Mouse (Mus musculus) left cerebral cortex, postnatal 14 days (tissue): ENCODE data around the gene Nmt2. TPM values are rescaled to one million over a fixed set of nuclear protein-coding genes. Genes with fewer than 3 reads are reported as not detected.

ENCODE experiments used
- DNase-seq, 2 experiments: peaks; one replicate each; pipeline ENCODE4 v3.0.0; 2021 to 2022; ENCODE audit warnings: low spot score in 2 of 2, mixed read lengths in 1 of 2
- intact Hi-C: fragments of 180-260 bp; cut with DNase I; formaldehyde crosslinking; loops from one replicate; pipeline ENCODE4 v1.15.1; 2025
- long read RNA-seq, 2 experiments: library from polyadenylated mRNA; stranded (forward); transcript quantifications; one replicate each; pipeline ENCODE4 v2.0.0; 2021
- total RNA-seq, 2 experiments: library from RNA; stranded (reverse); gene quantifications; 2 replicates each; pipeline ENCODE4 v1.2.3; 2021

Nmt2 gene
- total RNA-seq = 10 to 100 TPM; 78.6 to 80.2 TPM
- long read RNA-seq, experiment 1, transcript Nmt2-203 (12 exons, 2,162 nt) = major isoform, 11 of 20 reads
- long read RNA-seq, experiment 1, partial matches to known transcripts = 1 of 20 reads
- long read RNA-seq, experiment 1, other reads (novel, unspliced or antisense) = 6 of 20 reads
- long read RNA-seq, experiment 2, partial matches to known transcripts = 0 of 13 reads
- long read RNA-seq, experiment 2, other reads (novel, unspliced or antisense) = 5 of 13 reads

GRCm38 (mm10) chr2:3283602-3284472 lies at the start of gene Nmt2:
Nmt2 (plus strand) TSS chr2:3284212.
- DNase-seq = peak; percentile 98 to 99
- intact Hi-C loops = loop anchor here (2.0 to 5.0 kb wide), 2 partner anchors 49 to 167 kb away; partner anchors contain the start of gene Rpp38

GRCm38 (mm10) chr2:3239255-3239654 lies 44.8 kb upstream of the Nmt2 start:
- intact Hi-C loops = no loop called here
- DNase-seq = no peak

- intact Hi-C loops = no loop called here
Observed at GRCm38 (mm10) chr2:3244251-3244650, 39.8 kb upstream of the Nmt2 start.

GRCm38 (mm10) chr2:3251309-3251708 lies 32.7 kb upstream of the Nmt2 start:
- no peak for DNase-seq
- intact Hi-C loops = no loop called here

More at GRCm38 (mm10) chr2:3244251-3244650, 39.8 kb upstream of the Nmt2 start:
- no peak for DNase-seq

DNA sequence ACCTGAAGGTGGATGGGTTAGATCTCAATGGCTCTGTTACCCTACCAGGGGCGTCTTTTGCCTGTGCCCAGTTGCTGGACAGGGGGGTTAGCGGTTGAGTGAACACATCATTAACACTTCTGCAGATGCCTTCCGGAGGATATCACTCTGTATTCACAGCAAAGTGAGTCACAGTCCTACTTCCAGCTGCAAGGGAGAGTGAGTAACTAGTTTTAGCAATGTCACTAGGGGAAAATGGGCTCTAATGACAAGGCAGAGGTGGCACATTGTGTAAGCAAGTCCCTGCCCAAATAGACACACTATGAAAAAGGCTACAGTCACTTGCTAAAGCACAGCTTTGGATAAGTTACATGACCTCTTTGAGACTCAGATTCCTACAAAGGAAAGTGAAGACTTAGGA lies 17.5 kb upstream of the Nmt2 start:
- intact Hi-C loops = no loop called here

GRCm38 (mm10) chr2:3267879-3268278 lies 16.1 kb upstream of the Nmt2 start:
- DNase-seq = peak in 1 of 2 experiments; percentile 32
- intact Hi-C loops = no loop called here

More for the DNA sequence above, 17.5 kb upstream of the Nmt2 start:
- DNase-seq = no peak

DNA sequence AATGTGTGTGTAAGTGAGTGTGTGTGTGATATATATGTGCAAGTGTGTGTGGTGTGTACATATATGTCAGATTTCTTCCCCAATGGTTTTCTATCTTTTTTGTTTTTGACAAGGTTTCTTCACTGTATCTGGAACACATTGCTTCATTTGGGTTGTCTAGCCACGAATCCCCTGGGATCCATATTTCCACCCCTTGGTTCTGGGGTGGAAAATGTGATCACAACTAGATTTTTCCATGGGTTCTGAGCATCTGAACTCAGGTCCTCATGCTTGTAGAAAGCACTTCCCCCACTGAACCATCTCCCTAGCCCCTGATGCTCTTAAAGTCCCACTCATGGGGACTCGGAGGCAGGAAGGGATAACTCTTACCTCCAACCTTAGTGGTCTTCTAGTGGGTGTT lies 10.7 kb upstream of the Nmt2 start:
- intact Hi-C loops = no loop called here
- no peak for DNase-seq

GRCm38 (mm10) chr2:3276106-3276505 lies 7.9 kb upstream of the Nmt2 start:
- intact Hi-C loops = no loop called here
- DNase-seq = no peak

DNA sequence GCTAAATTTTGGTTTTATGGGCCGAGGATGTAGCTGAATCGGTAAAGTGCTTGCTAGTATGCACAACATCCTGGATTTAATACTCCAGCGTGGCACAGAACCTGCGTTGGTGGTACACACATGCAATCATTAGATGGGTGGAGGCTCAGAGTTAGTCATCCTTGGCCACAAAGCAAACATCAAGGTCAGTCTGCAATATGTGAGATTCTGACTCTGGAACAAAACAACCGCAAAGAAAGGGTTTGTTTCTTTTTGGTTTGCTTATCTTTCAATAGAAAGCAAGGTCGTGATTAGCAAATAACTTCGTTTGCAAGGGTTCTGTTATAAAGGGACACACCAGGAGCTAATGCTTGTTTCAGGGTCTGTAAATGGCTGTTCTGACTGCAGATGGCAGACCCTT lies 6.5 kb upstream of the Nmt2 start:
- intact Hi-C loops = no loop called here
- no peak for DNase-seq

DNA sequence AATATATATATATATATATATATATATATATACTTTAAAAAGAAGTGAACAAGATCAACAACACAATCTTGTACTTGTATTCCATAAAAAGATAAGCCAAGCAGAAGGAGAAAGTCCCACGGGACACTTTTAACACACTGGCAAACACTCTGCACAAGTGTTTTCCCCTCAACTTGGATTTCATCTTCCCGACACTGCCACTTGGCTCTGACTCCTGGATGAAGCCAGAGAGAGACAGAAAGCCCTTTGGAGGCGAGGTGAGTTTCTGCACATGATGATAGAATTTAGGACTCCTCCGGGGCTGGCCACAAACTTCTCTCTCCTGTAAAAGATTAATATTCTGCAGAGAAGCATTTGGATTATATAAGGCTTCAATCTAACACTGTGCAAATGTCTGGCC lies 2.7 kb upstream of the Nmt2 start:
- intact Hi-C loops = loop anchor here (5.0 kb wide), 1 partner anchor 164 kb away; no protein-coding TSS in a partner anchor
- DNase-seq = no peak

GRCm38 (mm10) chr2:3282866-3283601 lies 978 bp upstream of the Nmt2 start:
- no peak for DNase-seq
- intact Hi-C loops = loop anchor here (5.0 kb wide), 1 partner anchor 166 kb away; no protein-coding TSS in a partner anchor

DNA sequence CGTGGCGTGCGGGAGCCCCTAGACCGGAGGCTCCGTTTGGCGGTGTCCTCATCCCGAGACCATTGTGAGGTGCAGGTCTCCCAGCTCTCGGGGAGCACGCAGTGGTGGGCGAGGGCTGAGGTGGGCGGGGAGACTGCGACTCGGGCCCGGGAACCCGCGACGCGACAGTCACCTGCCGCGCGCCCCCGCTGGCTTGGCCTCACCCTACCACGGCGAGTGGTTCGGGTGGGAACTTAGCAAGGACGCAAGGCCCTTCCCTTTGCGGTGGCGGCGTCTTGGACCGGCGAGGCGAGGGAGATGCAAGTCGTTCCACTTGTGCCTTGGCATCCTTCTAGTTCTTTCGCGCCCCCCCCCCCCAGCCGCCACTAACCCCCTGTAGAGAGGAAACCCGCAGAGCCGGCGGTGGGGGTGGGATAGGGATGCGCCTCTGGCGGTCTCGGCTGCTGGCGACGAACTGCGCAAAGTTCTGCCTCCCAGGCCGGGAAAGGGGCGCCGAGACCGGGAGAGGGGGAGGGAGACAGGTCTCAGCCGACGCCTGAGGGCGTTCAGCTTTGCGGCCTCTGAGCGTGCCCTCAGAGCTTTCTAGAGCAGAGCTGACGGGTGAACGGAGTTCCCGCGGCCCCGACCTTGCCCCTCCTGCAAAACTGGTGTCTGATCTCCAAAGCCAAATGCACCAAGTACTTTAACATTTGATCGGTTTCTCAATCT lies 615 bp downstream of the Nmt2 start:
- intact Hi-C loops = loop anchor here (2.0 to 5.0 kb wide), 2 partner anchors 48 to 167 kb away; partner anchors contain the start of gene Rpp38
- DNase-seq = peak; percentile 54 to 60

DNA sequence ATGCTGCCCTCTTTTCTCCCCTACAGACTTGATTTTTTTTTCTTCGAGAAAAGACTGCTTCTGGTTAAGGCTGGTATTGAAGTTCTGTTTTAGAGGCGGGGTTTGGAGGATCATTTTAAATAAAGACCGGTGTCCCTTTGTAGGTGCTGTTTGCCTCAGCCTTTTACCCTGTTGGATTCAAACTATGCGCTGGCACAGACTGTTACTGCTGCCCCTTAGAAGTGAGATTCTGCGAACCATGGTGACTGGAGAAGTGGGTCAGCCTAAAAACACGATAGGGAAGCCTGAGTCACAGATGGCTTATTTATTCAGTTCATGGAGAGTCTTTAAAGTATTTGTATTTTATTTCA lies 1.1 kb downstream of the Nmt2 start:
- intact Hi-C loops = loop anchor here (2.0 kb wide), 1 partner anchor 48 kb away; the partner anchor contains the start of gene Rpp38
- peak in 1 of 2 experiments; percentile 15 for DNase-seq

GRCm38 (mm10) chr2:3285709-3286108 lies 1.7 kb downstream of the Nmt2 start:
- intact Hi-C loops = loop anchor here (2.0 kb wide), 1 partner anchor 47 kb away; the partner anchor contains the start of gene Rpp38

DNA sequence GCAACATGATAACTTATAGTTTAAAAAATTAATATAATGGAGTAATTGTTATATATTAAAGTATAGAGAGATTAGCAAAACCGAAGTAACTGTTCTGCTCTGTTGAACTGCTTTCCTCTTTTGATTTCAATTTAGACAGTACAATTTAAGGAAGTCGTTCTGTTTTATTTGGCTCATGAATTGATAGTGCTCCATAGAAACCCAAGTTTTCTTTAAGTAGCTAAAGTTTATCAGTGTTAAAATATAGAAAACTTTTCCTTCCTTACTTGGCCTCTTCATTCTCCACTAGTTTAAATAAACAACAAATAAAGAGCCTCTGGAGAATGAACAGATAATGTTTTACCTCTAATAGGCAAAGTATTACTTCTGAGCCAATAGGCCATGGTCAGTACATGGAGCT lies 2.2 kb downstream of the Nmt2 start:
- DNase-seq = no peak
- intact Hi-C loops = no loop called here

More at GRCm38 (mm10) chr2:3285709-3286108, 1.7 kb downstream of the Nmt2 start:
- no peak for DNase-seq

DNA sequence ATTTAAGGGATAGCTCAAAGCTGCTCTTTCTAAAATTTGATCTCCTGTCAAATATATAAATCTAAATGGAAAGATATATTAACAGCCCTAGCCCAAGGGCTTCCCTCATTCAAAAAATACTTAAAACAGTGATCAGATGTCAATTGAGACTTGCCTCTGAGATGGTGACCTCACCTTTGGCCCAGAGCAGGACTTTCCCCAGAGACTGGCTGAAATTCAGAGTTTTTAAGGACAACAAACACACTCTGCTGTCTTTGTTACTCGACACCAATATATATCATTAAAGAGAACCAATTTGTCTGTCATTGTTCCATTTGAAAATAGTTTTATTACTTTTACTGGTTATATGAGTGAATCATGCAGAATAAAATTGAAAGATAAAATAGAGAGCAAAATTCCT lies 5.6 kb downstream of the Nmt2 start:
- DNase-seq = no peak
- intact Hi-C loops = no loop called here

GRCm38 (mm10) chr2:3292170-3292569 lies 8.2 kb downstream of the Nmt2 start:
- intact Hi-C loops = no loop called here
- DNase-seq = no peak

GRCm38 (mm10) chr2:3295826-3296225 lies 11.8 kb downstream of the Nmt2 start:
- no peak for DNase-seq
- intact Hi-C loops = no loop called here

DNA sequence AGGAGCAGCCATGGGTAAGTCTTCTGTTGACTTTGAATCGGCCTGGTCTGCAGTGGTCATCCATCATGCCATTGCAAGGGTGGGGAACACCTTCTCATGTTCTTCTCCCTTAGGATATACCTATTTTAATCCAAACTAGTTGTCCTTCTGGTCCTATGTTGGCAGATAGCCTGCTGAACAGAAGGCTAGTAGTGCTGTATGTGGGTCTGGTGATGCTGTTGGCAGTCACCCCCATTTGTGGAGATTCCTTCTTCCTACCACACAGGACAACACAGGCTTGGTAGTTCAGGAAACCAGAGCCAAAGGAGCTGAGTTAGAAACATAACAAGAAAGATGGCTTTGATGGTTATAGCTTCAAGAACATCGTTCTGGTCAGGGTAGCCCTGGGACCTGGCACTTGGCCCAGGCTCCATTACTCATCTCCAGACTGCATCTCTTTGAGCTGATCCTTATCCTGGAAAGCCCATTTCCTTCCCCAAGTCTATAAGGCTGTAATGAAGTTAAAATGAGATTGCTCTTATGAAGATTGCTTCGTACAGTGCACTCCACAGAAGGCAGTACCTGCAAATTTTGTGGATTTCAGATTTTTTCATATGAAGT lies 21.5 kb downstream of the Nmt2 start:
- no peak for DNase-seq

More for the DNA sequence above, 21.5 kb downstream of the Nmt2 start:
- intact Hi-C loops = no loop called here
